Mouse (Mus musculus) limb, embryonic 13.5 days (tissue): ENCODE measurements at regions not wholly inside any gene's neighbourhood (a gene's known extent, or its start where the extent isn't known, plus 50 kb on each side); places are given as distances from the start of the nearest gene placed in this dataset.

ENCODE experiments used
- ATAC-seq: fragments of 200-750 bp; cut with Nextera tagmentation; 2 replicates; pipeline ENCODE4 v1.8.0; 2017; ENCODE audit warnings: low read depth, moderate number of reproducible peaks, moderate TSS enrichment; ENCODE audit not compliant: low FRiP score
- H3K27ac ChIP-seq: fragments of 300-500 bp; sonication (generic); 2 replicates; pipeline ENCODE4 v1.5.1; 2015; ENCODE audit warnings: inconsistent platforms, mild to moderate bottlenecking, moderate library complexity
- H3K27me3 ChIP-seq: fragments of 300-500 bp; sonication (generic); 2 replicates; pipeline ENCODE4 v1.6.1; 2015; ENCODE audit warnings: mild to moderate bottlenecking, inconsistent platforms
- H3K36me3 ChIP-seq: fragments of 300-500 bp; sonication (generic); 2 replicates; pipeline ENCODE4 v1.6.1; 2015; ENCODE audit warnings: inconsistent platforms, mild to moderate bottlenecking, moderate library complexity
- H3K4me1 ChIP-seq: fragments of 300-500 bp; sonication (generic); 2 replicates; pipeline ENCODE4 v1.6.1; 2015; ENCODE audit warnings: inconsistent platforms
- H3K4me2 ChIP-seq: fragments of 300-500 bp; sonication (generic); replicated peaks from 2 replicates; pipeline ENCODE4 v1.6.1; 2015; ENCODE audit warnings: inconsistent platforms, mild to moderate bottlenecking, moderate library complexity
- H3K4me3 ChIP-seq: fragments of 300-500 bp; sonication (generic); 2 replicates; pipeline ENCODE4 v1.5.1; 2015; ENCODE audit warnings: moderate library complexity, mild to moderate bottlenecking, inconsistent platforms
- H3K9ac ChIP-seq: fragments of 300-500 bp; sonication (generic); 2 replicates; pipeline ENCODE4 v1.6.1; 2015; ENCODE audit warnings: mild to moderate bottlenecking, inconsistent platforms
- H3K9me3 ChIP-seq: fragments of 300-500 bp; sonication (generic); 2 replicates; pipeline ENCODE4 v1.6.1; 2016; ENCODE audit warnings: inconsistent platforms
- WGBS: fragments of 180-500 bp; shearing (Covaris S2); methylation state at CpG from one replicate; pipeline ENCODE4 v1.1.7; 2015; 5-methylcytosine and 5-hydroxymethylcytosine counted together

GRCm38 (mm10) chr2:17290709-17291108 is 440.6 kb downstream of the Nebl start:
- H3K4me3 ChIP-seq, result no peak overlapping the region
- no peaks in the 10 kb centered on the region for H3K9me3 ChIP-seq
- no peak overlapping the region for H3K27ac ChIP-seq
- no peaks in the 10 kb centered on the region for H3K36me3 ChIP-seq
- H3K27me3 ChIP-seq, result no peaks in the 10 kb centered on the region
- no peaks in the 10 kb centered on the region for H3K4me1 ChIP-seq
- no peak for ATAC-seq
- no peak overlapping the region for H3K4me2 ChIP-seq
- no peak overlapping the region for H3K9ac ChIP-seq

DNA sequence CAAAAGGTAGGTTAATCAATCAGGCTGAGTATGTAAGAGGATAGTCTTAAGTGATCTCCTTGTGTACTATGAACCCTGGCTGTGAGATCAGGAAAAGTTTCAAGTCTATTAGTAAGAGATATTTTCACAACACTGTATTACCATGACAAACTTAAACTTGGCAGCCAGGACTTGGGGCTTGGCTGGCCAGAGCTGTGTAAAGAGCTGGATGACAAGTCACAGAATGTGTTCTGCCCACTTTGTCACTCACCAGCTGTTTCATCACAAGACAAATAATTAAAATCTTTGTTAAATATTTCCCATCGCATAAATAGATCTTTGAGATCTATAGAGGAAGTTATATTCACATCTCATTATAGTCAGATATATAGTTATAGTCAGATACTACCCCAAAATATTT is 443.7 kb downstream of the Nebl start:
- WGBS, result 83% methylated on average over 1 of the region's 1 CpGs
- Histone ChIP-seq H3K9ac (no peak overlapping the region), H3K4me3 (no peak overlapping the region), H3K9me3 (no peaks in the 10 kb centered on the region), H3K4me2 (no peak overlapping the region), H3K27me3 (no peaks in the 10 kb centered on the region), H3K27ac (no peak overlapping the region), H3K36me3 (no peaks in the 10 kb centered on the region), H3K4me1 (no peaks in the 10 kb centered on the region)
- no peak for ATAC-seq

- 25% methylated on average over 2 of the region's 2 CpGs for WGBS
- Histone ChIP-seq H3K36me3 (no peaks in the 10 kb centered on the region), H3K27me3 (no peaks in the 10 kb centered on the region), H3K27ac (no peak overlapping the region), H3K4me2 (no peak overlapping the region), H3K9me3 (no peaks in the 10 kb centered on the region), H3K4me3 (no peak overlapping the region), H3K9ac (no peak overlapping the region), H3K4me1 (no peaks in the 10 kb centered on the region)
- ATAC-seq, result no peak
Measured at GRCm38 (mm10) chr2:17249960-17250359, 481.3 kb downstream of the Nebl start.

DNA sequence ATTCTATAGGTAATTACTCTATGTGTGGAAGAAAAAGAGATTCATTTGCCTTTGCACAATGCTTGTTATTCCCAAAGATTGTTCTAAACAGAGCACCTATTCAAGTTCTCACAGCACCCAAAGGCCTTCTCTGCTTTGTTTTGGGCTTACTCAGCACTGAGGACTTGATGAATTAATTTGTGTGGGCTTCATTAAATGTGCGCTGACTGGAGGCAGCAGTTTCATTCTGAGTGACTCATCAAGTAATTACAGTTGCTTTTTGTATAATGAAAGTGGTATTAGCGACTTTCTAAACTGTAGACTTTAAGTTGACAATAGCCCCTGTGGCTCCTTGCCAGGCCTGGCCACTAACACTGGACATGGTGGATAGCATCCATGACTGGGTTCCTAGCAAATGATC is 485.4 kb downstream of the Nebl start:
- H3K27ac ChIP-seq, result no peak overlapping the region
- no peak overlapping the region for H3K4me3 ChIP-seq
- no peak overlapping the region for H3K9ac ChIP-seq
- no peak for ATAC-seq
- H3K4me1 ChIP-seq, result no peaks in the 10 kb centered on the region
- no peaks in the 10 kb centered on the region for H3K36me3 ChIP-seq
- WGBS, result 81% methylated on average over 2 of the region's 2 CpGs
- no peak overlapping the region for H3K4me2 ChIP-seq
- no peaks in the 10 kb centered on the region for H3K9me3 ChIP-seq
- no peaks in the 10 kb centered on the region for H3K27me3 ChIP-seq

- Histone ChIP-seq H3K9me3 (no peaks in the 10 kb centered on the region), H3K4me1 (no peaks in the 10 kb centered on the region), H3K4me2 (no peak overlapping the region), H3K27me3 (no peaks in the 10 kb centered on the region), H3K9ac (no peak overlapping the region), H3K36me3 (no peaks in the 10 kb centered on the region), H3K27ac (no peak overlapping the region), H3K4me3 (no peak overlapping the region)
- WGBS, result 44% methylated on average over 1 of the region's 1 CpGs
- ATAC-seq, result no peak
Measured at GRCm38 (mm10) chr2:17215607-17216006, 515.7 kb downstream of the Nebl start.

DNA sequence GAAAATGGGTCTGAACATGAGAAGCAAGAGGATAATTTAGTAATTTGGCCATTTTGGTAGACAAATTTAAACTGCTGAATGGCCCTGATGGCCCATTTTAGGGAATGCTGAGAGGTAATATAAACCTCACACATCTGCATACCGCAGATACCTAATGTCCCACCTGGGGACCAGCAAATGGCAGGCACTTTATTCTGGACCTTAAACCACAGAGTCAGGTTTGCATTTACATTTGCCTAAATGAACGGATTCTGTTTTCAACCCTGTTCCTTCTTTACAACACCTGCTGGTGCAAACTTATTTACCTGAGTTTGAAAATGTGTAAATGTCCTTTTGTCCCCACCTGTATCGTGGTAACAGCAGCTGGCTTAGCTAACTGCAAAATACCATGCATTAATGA is 516.4 kb downstream of the Nebl start:
- Histone ChIP-seq H3K4me3 (no peak overlapping the region), H3K27me3 (no peaks in the 10 kb centered on the region), H3K36me3 (no peaks in the 10 kb centered on the region), H3K9ac (no peak overlapping the region), H3K4me2 (no peak overlapping the region), H3K4me1 (no peaks in the 10 kb centered on the region), H3K9me3 (no peaks in the 10 kb centered on the region), H3K27ac (no peak overlapping the region)
- no peak for ATAC-seq
- WGBS, result 62% methylated on average over 3 of the region's 3 CpGs

- H3K9ac ChIP-seq, result no peak overlapping the region
- 88% methylated on average over 4 of the region's 4 CpGs for WGBS
- no peaks in the 10 kb centered on the region for H3K36me3 ChIP-seq
- no peaks in the 10 kb centered on the region for H3K4me1 ChIP-seq
- no peak overlapping the region for H3K4me3 ChIP-seq
- H3K9me3 ChIP-seq, result no peaks in the 10 kb centered on the region
- no peak overlapping the region for H3K4me2 ChIP-seq
- no peak overlapping the region for H3K27ac ChIP-seq
- no peak for ATAC-seq
- no peaks in the 10 kb centered on the region for H3K27me3 ChIP-seq
Measured at GRCm38 (mm10) chr2:17212566-17212965, 518.7 kb downstream of the Nebl start.

GRCm38 (mm10) chr2:17211105-17211504 is 520.2 kb downstream of the Nebl start:
- Histone ChIP-seq H3K27me3 (no peaks in the 10 kb centered on the region), H3K4me1 (no peaks in the 10 kb centered on the region), H3K9ac (no peak overlapping the region), H3K9me3 (no peaks in the 10 kb centered on the region), H3K36me3 (no peaks in the 10 kb centered on the region), H3K4me2 (no peak overlapping the region), H3K27ac (no peak overlapping the region), H3K4me3 (no peak overlapping the region)
- peak; percentile 61; the same call in 1 of the 2 replicates for ATAC-seq

DNA sequence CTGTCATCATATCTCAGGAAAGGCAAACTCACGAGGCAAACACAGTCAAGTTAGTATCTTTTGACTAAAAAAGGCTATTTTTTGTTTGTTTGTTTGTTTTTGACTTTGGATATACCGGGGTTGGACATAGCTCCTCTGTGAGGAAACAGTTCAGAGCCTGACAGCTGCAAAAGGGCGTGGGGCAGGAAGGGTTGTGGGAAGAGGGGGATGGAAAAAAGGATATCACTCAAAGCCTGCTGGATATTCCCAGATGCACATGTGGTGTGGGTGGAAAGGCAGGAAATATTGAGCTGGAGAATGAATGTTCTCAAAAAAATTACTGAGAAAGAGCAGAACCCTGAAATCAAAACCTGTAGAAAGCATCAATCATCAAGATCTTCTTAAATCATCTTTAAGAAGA is 537.7 kb downstream of the Nebl start:
- no peaks in the 10 kb centered on the region for H3K9me3 ChIP-seq
- no peak overlapping the region for H3K4me3 ChIP-seq
- no peak overlapping the region for H3K9ac ChIP-seq
- no peaks in the 10 kb centered on the region for H3K36me3 ChIP-seq
- no peak overlapping the region for H3K4me2 ChIP-seq
- no peaks in the 10 kb centered on the region for H3K4me1 ChIP-seq
- WGBS, result 57% methylated on average over 3 of the region's 3 CpGs
- no peak overlapping the region for H3K27ac ChIP-seq
- H3K27me3 ChIP-seq, result no peaks in the 10 kb centered on the region
- ATAC-seq, result no peak

DNA sequence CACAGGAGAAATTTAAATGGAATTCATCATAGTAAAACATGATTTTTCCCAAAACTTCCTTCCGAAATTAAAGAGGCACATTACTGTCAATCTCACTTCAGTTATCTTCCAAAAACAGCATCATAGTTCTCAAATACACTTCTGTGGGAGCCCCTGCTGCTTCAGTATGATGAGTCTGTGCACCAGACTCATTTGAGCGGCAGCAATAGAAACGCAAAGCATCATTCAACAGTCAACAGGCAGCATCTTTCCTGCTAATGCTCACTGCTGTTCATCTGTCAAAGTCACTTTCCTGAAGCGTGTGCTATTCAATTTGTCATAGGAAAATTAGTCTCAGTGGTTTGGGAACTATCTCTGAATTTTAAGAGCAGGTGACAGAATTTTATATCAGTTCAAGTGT is 542.1 kb downstream of the Nebl start:
- Histone ChIP-seq H3K27ac (no peak overlapping the region), H3K4me1 (no peaks in the 10 kb centered on the region), H3K4me3 (no peak overlapping the region), H3K9me3 (no peaks in the 10 kb centered on the region), H3K36me3 (no peaks in the 10 kb centered on the region), H3K9ac (no peak overlapping the region), H3K4me2 (no peak overlapping the region), H3K27me3 (no peaks in the 10 kb centered on the region)
- 85% methylated on average over 4 of the region's 4 CpGs for WGBS
- ATAC-seq, result no peak

GRCm38 (mm10) chr2:17187822-17188221 is 543.4 kb downstream of the Nebl start:
- Histone ChIP-seq H3K4me2 (no peak overlapping the region), H3K36me3 (no peaks in the 10 kb centered on the region), H3K27me3 (no peaks in the 10 kb centered on the region), H3K27ac (no peak overlapping the region), H3K9ac (no peak overlapping the region), H3K4me1 (no peaks in the 10 kb centered on the region), H3K4me3 (no peak overlapping the region), H3K9me3 (no peaks in the 10 kb centered on the region)
- 40% methylated on average over 1 of the region's 1 CpGs for WGBS
- no peak for ATAC-seq

- Histone ChIP-seq H3K9ac (no peak overlapping the region), H3K36me3 (no peaks in the 10 kb centered on the region), H3K4me3 (no peak overlapping the region), H3K4me1 (no peaks in the 10 kb centered on the region), H3K4me2 (no peak overlapping the region), H3K27me3 (no peaks in the 10 kb centered on the region), H3K9me3 (no peaks in the 10 kb centered on the region), H3K27ac (no peak overlapping the region)
- WGBS, result 76% methylated on average over 2 of the region's 2 CpGs
- ATAC-seq, result no peak
Measured at GRCm38 (mm10) chr2:17183696-17184095, 547.6 kb downstream of the Nebl start.

DNA sequence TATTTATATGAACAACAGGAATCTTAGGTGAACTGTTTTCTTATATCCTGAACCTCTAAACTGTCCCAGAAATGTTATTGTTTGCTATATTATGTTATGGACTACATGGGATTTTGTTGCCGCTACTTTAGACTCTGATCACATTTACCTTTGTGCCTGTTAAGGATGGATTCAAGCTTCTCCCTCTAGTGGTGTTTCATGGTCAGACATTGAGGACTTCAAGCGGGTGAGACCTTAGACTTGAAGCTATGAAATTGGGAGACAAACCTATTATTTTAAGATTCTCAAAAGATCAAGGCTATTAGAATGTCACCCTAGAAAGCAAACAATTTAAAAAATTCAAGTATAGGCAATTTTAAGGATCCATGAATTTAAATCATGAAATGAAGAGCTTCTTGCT is 549.7 kb downstream of the Nebl start:
- Histone ChIP-seq H3K4me2 (no peak overlapping the region), H3K4me3 (no peak overlapping the region), H3K4me1 (no peaks in the 10 kb centered on the region), H3K9me3 (no peaks in the 10 kb centered on the region), H3K36me3 (no peaks in the 10 kb centered on the region), H3K9ac (no peak overlapping the region), H3K27ac (no peak overlapping the region), H3K27me3 (no peaks in the 10 kb centered on the region)
- 88% methylated on average over 2 of the region's 2 CpGs for WGBS
- ATAC-seq, result no peak

GRCm38 (mm10) chr2:17168896-17169295 is 562.4 kb downstream of the Nebl start:
- Histone ChIP-seq H3K4me1 (no peaks in the 10 kb centered on the region), H3K27me3 (no peaks in the 10 kb centered on the region), H3K4me3 (no peak overlapping the region), H3K36me3 (no peaks in the 10 kb centered on the region), H3K27ac (no peak overlapping the region), H3K9me3 (no peaks in the 10 kb centered on the region), H3K4me2 (no peak overlapping the region), H3K9ac (no peak overlapping the region)
- 91% methylated on average over 6 of the region's 6 CpGs for WGBS
- no peak for ATAC-seq
